Mouse (Mus musculus) heart, adult 2 months (tissue): ENCODE measurements around the gene Mfrp.

ENCODE experiments used
- CTCF ChIP-seq: fragments of 200-600 bp; IDR thresholded peaks from 2 replicates; pipeline ENCODE4 v1.8.1; 2022; ENCODE audit warnings: antibody characterized with exemption, mild to moderate bottlenecking, moderate library complexity
- POLR2A ChIP-seq: fragments of 200-500 bp; IDR thresholded peaks from 2 replicates; pipeline ENCODE4 v1.6.1; 2011; ENCODE audit warnings: mild to moderate bottlenecking, low read depth, low read length, control low read depth; ENCODE audit not compliant: insufficient read depth

- TF ChIP-seq CTCF, result no peak
- TF ChIP-seq POLR2A, result no peak
Observed at GRCm38 (mm10) chr9:44094737-44095136, 6.8 kb upstream of the Mfrp start.
